Mouse (Mus musculus) myocyte (in vitro differentiated cells): ENCODE measurements around the gene Rnaseh2a.

Experiments used
- CEBPB ChIP-seq: IDR thresholded peaks from 2 replicates; pipeline ENCODE4 v1.6.1; 2011; ENCODE audit warnings: mild to moderate bottlenecking, moderate library complexity; ENCODE audit not compliant: poor library complexity, insufficient read depth, severe bottlenecking
- MAX ChIP-seq: IDR thresholded peaks from one replicate; pipeline ENCODE4 v1.6.1; 2011; ENCODE audit warnings: low read depth, mild to moderate bottlenecking, control low read depth
- MYOD1 ChIP-seq, 3 experiments: IDR thresholded peaks; one replicate each; pipeline ENCODE4 v1.6.1; 2011; ENCODE audit warnings: control low read depth in 2 of 3, low read depth in 2 of 3, mild to moderate bottlenecking in 2 of 3, moderate library complexity in 1 of 3; ENCODE audit not compliant: insufficient read length in 2 of 3, control insufficient read depth in 1 of 3
- POLR2A ChIP-seq: IDR thresholded peaks from one replicate; pipeline ENCODE4 v1.6.1; 2011; ENCODE audit warnings: low read depth, mild to moderate bottlenecking, control low read depth, moderate library complexity; ENCODE audit not compliant: insufficient read length
- POLR2AphosphoS2 ChIP-seq: IDR thresholded peaks from one replicate; pipeline ENCODE4 v1.6.1; 2011; ENCODE audit warnings: low read depth, control low read depth; ENCODE audit not compliant: insufficient read length
- REST ChIP-seq: IDR thresholded peaks from one replicate; pipeline ENCODE4 v1.6.1; 2011; ENCODE audit warnings: mild to moderate bottlenecking, control low read depth, moderate library complexity; ENCODE audit not compliant: insufficient read depth, insufficient read length
- SRF ChIP-seq: IDR thresholded peaks from one replicate; pipeline ENCODE4 v1.6.1; 2011; ENCODE audit warnings: low read depth; ENCODE audit not compliant: control insufficient read depth, insufficient read length
- TCF12 ChIP-seq: IDR thresholded peaks from one replicate; pipeline ENCODE4 v1.6.1; 2011; ENCODE audit warnings: mild to moderate bottlenecking, control low read depth; ENCODE audit not compliant: poor library complexity, insufficient read depth, severe bottlenecking
- USF1 ChIP-seq: IDR thresholded peaks from one replicate; pipeline ENCODE4 v1.6.1; 2011; ENCODE audit warnings: low read depth, mild to moderate bottlenecking, control low read depth, moderate library complexity

DNA sequence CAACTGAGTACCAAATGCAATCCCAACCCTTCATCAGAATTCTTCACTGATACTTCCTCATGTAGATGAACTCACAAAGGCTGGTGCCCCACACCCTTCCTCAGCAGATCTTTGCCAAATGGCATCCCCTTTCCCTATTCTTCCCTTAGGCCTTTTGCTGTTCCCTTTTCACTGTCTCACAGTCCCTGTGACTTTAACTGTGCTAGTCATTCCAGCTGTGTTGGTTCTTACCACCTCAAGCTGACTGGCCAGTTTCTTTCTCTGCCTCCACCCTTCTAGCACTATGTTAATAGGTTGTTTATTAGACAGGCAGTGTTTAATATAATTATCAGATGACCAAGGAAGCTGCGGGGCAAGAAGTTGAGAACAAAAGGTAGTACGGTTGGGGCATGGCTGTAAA lies 917 bp downstream of the Rnaseh2a start:
- TF ChIP-seq POLR2A (no peak), SRF (no peak), TCF12 (no peak), CEBPB (no peak), MAX (no peak), POLR2AphosphoS2 (no peak), REST (no peak), USF1 (no peak), MYOD1 (IDR thresholded peaks at IDR 0.05; ENCODE audit: control insufficient read depth in 1 of 3, insufficient read length in 2 of 3, low read depth in 2 of 3) (no peak)
